Mouse (Mus musculus) megakaryocyte-erythroid progenitor cell, adult 5 weeks (primary cell): ENCODE measurements around the gene Alpi. TPM values are rescaled to one million over a fixed set of nuclear protein-coding genes. Genes with fewer than 3 reads are reported as not detected.

ENCODE experiments used
- polyA plus RNA-seq: library from polyadenylated mRNA; stranded (reverse); fragments of >175 nt; gene quantifications from 2 replicates; pipeline ENCODE4 v1.2.3, GENCODE M21; 2012

Gene Alpi
- polyA plus RNA-seq: not detected in 2 replicates

DNA sequence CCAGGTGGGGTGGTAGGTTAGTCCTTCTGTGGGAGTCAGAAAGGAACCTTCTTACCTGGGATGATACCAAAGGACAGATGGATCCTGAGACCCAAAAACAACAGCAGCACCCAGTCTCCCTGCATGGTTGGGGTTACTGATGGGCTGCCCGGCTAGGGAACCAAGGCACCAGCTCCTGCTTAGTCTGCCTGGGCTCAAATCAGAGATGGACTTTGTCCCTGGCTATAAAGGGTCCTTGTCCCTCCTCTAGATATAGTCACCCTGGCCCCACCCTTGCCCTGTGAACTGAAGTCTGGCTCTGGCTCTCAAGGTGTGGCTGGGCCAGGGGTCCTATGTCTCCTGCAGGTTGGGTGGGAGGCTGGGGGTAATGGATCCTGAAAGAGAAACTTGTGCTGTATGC is at the start of gene Alpi:
Gene Alpi, minus strand, starts transcription at position 196 of the 400 bp plus-strand sequence.

GRCm38 (mm10) chr1:87124673-87125072 is 23.3 kb upstream of the Alpi start, which contains the start of gene Akp3:
TSS of gene Akp3 (plus strand) at chr1:87124973.

DNA sequence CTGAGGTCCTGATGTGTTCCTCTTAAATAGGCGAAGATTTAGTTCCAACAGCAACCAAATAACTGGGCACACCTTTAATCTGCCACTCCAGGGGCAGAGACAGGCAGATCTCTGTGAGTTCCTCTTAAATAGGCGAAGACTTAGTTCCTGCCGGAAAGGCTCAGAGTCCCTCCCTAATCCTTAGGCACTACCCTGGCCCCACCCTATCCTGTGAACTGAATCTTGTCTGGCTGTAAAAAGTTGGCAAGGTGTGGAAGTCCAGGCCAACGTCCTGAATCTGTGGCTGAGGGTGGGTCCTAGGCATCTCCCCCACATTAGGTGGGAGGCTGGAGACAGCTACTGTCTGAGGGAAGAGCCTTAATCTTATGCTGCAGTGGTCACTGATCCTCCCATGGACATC is 11.6 kb downstream of the Alpi start, which contains the start of gene Alppl2:
Gene Alppl2, minus strand, starts transcription at position 101 of the 400 bp plus-strand sequence.

Other genes with a start within 250 kb of the Alpi start
- not detected in 2 replicates for gene Alppl2, start 11.7 kb downstream of the Alpi start, polyA plus RNA-seq
- gene Akp3, start 23.4 kb upstream of the Alpi start, polyA plus RNA-seq: not detected in 2 replicates
- gene Ecel1, start 54.9 kb upstream of the Alpi start, polyA plus RNA-seq: not detected in 2 replicates
- gene Prss56, start 81.7 kb upstream of the Alpi start, polyA plus RNA-seq: 0.07 TPM in 1 of 2 replicates, not detected in the other
- not detected in 2 replicates for gene Chrnd, start 89.0 kb upstream of the Alpi start, polyA plus RNA-seq
- not detected in 2 replicates for gene Chrng, start 103.1 kb upstream of the Alpi start, polyA plus RNA-seq
- gene Eif4e2, start 112.3 kb upstream of the Alpi start, polyA plus RNA-seq: 22.9 and 23.9 TPM in 2 replicates
- gene Efhd1, start 162.8 kb upstream of the Alpi start, polyA plus RNA-seq: 0.14 and 0.20 TPM in 2 replicates
- gene Gigyf2, start 225.4 kb upstream of the Alpi start, polyA plus RNA-seq: 11.8 and 20.6 TPM in 2 replicates